Mouse (Mus musculus): ENCODE measurements around the gene Nsun2. TPM values are rescaled to one million over a fixed set of nuclear protein-coding genes. Genes with fewer than 3 reads are reported as not detected.
A peak's percentile ranks its signal among the peaks of the same experiment; 100 is the strongest.

Gene Nsun2
- polyA plus RNA-seq, 2 experiments, result 58.7 to 88.8 TPM

DNA sequence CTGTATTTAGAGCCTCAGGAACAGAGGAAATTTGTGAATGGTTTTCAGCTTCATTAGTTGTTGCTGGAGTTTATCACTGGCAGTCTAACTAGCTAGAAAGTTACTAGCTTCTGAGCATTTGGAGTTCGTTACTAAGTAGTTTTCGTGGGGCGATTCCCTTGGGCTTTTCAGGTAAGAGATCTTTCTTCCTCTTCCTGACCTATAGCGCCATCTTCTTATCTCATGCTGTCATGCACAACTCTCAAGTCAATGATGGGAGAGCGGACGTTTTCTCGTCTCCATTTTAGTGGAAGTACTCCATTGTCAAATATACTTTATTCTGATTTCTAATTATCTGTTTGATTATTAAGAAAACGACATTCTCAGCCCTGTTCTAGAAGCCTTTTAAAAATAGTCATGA, 16.4 kb downstream of the Nsun2 start:
- DNase-seq (ENCODE audit: low read depth in 3 of 3, low spot score in 3 of 3) (no peak), ATAC-seq (ENCODE audit: insufficient read depth) (no peak)
- Histone ChIP-seq H3K27ac (no peak overlapping the region), H3K4me2 (ENCODE audit: low read depth) (no peak overlapping the region), H3K9me3 (ENCODE audit: control insufficient read depth, low read length) (no peaks in the 10 kb centered on the region), H3K36me3 (replicated peaks; ENCODE audit: control insufficient read depth, insufficient read depth, low read depth) (no peaks in the 10 kb centered on the region), H3K4me1 (replicated peaks; ENCODE audit: control insufficient read depth in 2 of 2, insufficient read depth in 2 of 2, low read length in 1 of 2) (no peaks in the 10 kb centered on the region), H3K9ac (replicated peaks) (no peak overlapping the region), H3K27me3 (ENCODE audit: control insufficient read depth, insufficient read depth, low read length) (no peaks in the 10 kb centered on the region), H3K4me3 (ENCODE audit: insufficient read depth in 1 of 2, low read depth in 2 of 2, low read length in 2 of 2) (no peak overlapping the region)
- 30% methylated on average over 8 of the region's 8 CpGs for WGBS (ENCODE audit: insufficient replicate concordance)
- TF ChIP-seq EP300 (IDR thresholded peaks at IDR 0.05; ENCODE audit: low read depth) (no peak), CTCF (IDR thresholded peaks at IDR 0.05; ENCODE audit: low read depth) (no peak)

- TF ChIP-seq CTCF (IDR thresholded peaks at IDR 0.05; ENCODE audit: low read depth), result no peak
- TF ChIP-seq EP300 (IDR thresholded peaks at IDR 0.05; ENCODE audit: low read depth), result no peak
- Histone ChIP-seq H3K4me3 (ENCODE audit: insufficient read depth in 1 of 2, low read depth in 2 of 2, low read length in 2 of 2) (no peak overlapping the region), H3K4me1 (replicated peaks; ENCODE audit: control insufficient read depth in 2 of 2, insufficient read depth in 2 of 2, low read length in 1 of 2) (no peaks in the 10 kb centered on the region), H3K4me2 (ENCODE audit: low read depth) (no peak overlapping the region), H3K27ac (no peak overlapping the region), H3K9me3 (ENCODE audit: control insufficient read depth, low read length) (no peaks in the 10 kb centered on the region), H3K36me3 (replicated peaks; ENCODE audit: control insufficient read depth, insufficient read depth, low read depth) (no peaks in the 10 kb centered on the region), H3K9ac (replicated peaks) (no peak overlapping the region), H3K27me3 (ENCODE audit: control insufficient read depth, insufficient read depth, low read length) (no peaks in the 10 kb centered on the region)
- WGBS (ENCODE audit: insufficient replicate concordance), result 54% methylated on average over 2 of the region's 2 CpGs
- no peak for DNase-seq (ENCODE audit: low read depth in 3 of 3, low spot score in 3 of 3)
- no peak for ATAC-seq (ENCODE audit: insufficient read depth)
Observed at GRCm38 (mm10) chr13:69550831-69551230, 17.3 kb downstream of the Nsun2 start.

- no peak overlapping the region for H3K4me3 ChIP-seq (ENCODE audit: insufficient read depth in 1 of 2, low read depth in 2 of 2, low read length in 2 of 2)
- H3K27me3 ChIP-seq (ENCODE audit: control insufficient read depth, insufficient read depth, low read length), result no peaks in the 10 kb centered on the region
- no peaks in the 10 kb centered on the region for H3K36me3 ChIP-seq (replicated peaks; ENCODE audit: control insufficient read depth, insufficient read depth, low read depth)
- no peak overlapping the region for H3K9ac ChIP-seq (replicated peaks)
- H3K27ac ChIP-seq, result no peak overlapping the region
- TF ChIP-seq EP300 (IDR thresholded peaks at IDR 0.05; ENCODE audit: low read depth) (no peak), CTCF (IDR thresholded peaks at IDR 0.05; ENCODE audit: low read depth) (peak; percentile 92)
- ATAC-seq (ENCODE audit: insufficient read depth) (no peak), DNase-seq (ENCODE audit: low read depth in 3 of 3, low spot score in 3 of 3) (no peak)
- no peak overlapping the region for H3K4me2 ChIP-seq (ENCODE audit: low read depth)
- WGBS (ENCODE audit: insufficient replicate concordance), result 13% methylated on average over 5 of the region's 5 CpGs
- H3K4me1 ChIP-seq (replicated peaks; ENCODE audit: control insufficient read depth in 2 of 2, insufficient read depth in 2 of 2, low read length in 1 of 2), result no peaks in the 10 kb centered on the region
- no peaks in the 10 kb centered on the region for H3K9me3 ChIP-seq (ENCODE audit: control insufficient read depth, low read length)
Observed at GRCm38 (mm10) chr13:69553024-69553423, 19.5 kb downstream of the Nsun2 start.

DNA sequence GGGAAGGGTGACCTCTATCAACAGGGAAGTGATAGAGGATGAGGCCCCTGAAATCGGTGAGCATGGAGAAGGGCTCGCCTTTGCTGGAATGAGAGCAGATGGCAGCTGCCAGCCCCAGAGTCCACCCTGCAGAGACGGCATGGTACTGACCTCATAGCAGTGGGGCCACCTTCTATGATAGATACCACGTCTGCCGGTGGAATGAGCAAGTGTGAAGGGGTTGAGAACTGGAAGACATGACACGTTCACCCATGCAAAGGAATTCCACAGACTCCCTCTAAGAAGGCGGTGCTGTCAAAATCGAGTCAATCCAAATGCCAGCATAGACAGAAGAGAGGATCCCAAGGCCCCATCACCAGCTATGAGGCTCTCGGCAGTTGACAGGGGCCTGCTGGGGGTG, 20.7 kb downstream of the Nsun2 start:
- DNase-seq (ENCODE audit: low read depth in 3 of 3, low spot score in 3 of 3) (no peak), ATAC-seq (ENCODE audit: insufficient read depth) (no peak)
- no peak overlapping the region for H3K4me3 ChIP-seq (ENCODE audit: insufficient read depth in 1 of 2, low read depth in 2 of 2, low read length in 2 of 2)
- H3K36me3 ChIP-seq (replicated peaks; ENCODE audit: control insufficient read depth, insufficient read depth, low read depth), result no peaks in the 10 kb centered on the region
- no peak overlapping the region for H3K9ac ChIP-seq (replicated peaks)
- H3K27ac ChIP-seq, result no peak overlapping the region
- no peaks in the 10 kb centered on the region for H3K27me3 ChIP-seq (ENCODE audit: control insufficient read depth, insufficient read depth, low read length)
- H3K4me1 ChIP-seq (replicated peaks; ENCODE audit: control insufficient read depth in 2 of 2, insufficient read depth in 2 of 2, low read length in 1 of 2), result no peaks in the 10 kb centered on the region
- H3K4me2 ChIP-seq (ENCODE audit: low read depth), result no peak overlapping the region
- TF ChIP-seq EP300 (IDR thresholded peaks at IDR 0.05; ENCODE audit: low read depth), result no peak
- no peak for TF ChIP-seq CTCF (IDR thresholded peaks at IDR 0.05; ENCODE audit: low read depth)
- H3K9me3 ChIP-seq (ENCODE audit: control insufficient read depth, low read length), result no peaks in the 10 kb centered on the region
- 61% methylated on average over 9 of the region's 9 CpGs for WGBS (ENCODE audit: insufficient replicate concordance)

DNA sequence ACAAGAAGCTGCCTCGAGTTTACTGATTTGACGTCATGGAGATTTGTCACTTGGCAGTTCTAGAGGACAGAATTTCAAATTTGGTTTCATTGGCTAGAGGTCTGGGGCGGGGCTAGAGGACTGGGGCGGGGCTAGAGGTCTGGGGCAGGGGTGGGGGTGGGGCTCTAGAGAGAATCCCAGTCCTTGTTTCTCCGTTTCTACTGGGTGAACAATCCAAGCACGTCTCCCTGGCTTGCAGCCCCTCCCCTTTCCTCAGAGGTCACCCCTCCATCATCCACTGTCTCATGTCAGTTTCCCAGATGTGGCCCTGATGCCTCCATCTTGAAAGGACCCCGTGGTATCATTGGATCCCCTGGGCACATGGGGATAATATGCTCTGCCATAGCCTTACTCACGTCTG, 21.5 kb downstream of the Nsun2 start:
- Histone ChIP-seq H3K27ac (no peak overlapping the region), H3K27me3 (ENCODE audit: control insufficient read depth, insufficient read depth, low read length) (no peaks in the 10 kb centered on the region), H3K4me2 (ENCODE audit: low read depth) (no peak overlapping the region), H3K4me3 (ENCODE audit: insufficient read depth in 1 of 2, low read depth in 2 of 2, low read length in 2 of 2) (no peak overlapping the region), H3K36me3 (replicated peaks; ENCODE audit: control insufficient read depth, insufficient read depth, low read depth) (no peaks in the 10 kb centered on the region), H3K4me1 (replicated peaks; ENCODE audit: control insufficient read depth in 2 of 2, insufficient read depth in 2 of 2, low read length in 1 of 2) (no peaks in the 10 kb centered on the region), H3K9me3 (ENCODE audit: control insufficient read depth, low read length) (no peaks in the 10 kb centered on the region), H3K9ac (replicated peaks) (no peak overlapping the region)
- ATAC-seq (ENCODE audit: insufficient read depth), result no peak
- TF ChIP-seq CTCF (IDR thresholded peaks at IDR 0.05; ENCODE audit: low read depth) (no peak), EP300 (IDR thresholded peaks at IDR 0.05; ENCODE audit: low read depth) (no peak)
- WGBS (ENCODE audit: insufficient replicate concordance), result 19% methylated on average over 8 of the region's 8 CpGs
- no peak for DNase-seq (ENCODE audit: low read depth in 3 of 3, low spot score in 3 of 3)
